ENCODE assay signal across 11 mouse cellular contexts in genomic region chr11:45805312-45805772, GRCm38 (mm10). TPM values are rescaled to one million over a fixed set of nuclear protein-coding genes. Genes with fewer than 3 reads are reported as not detected.
DNase-seq lines count a peak whose midpoint lies in the region; ATAC-seq and TF ChIP-seq lines count a peak whose summit lies in the region.
"Had no signal": no experiment of that assay in that cellular context is flagged by ENCODE, and none has a peak within 500 bp of the region (broad histone marks: within the 10 kb centered on the region; RNA-seq: fewer than 3 reads in every experiment).

No protein-coding gene starts in this region.

- no peak overlapping the region for H3K4me2 ChIP-seq in kidney, embryonic 14.5 days (replicated peaks; ENCODE audit: low read depth, low read length)
- H3K4me2 ChIP-seq in midbrain, postnatal 0 days (ENCODE audit: low read depth, low read length, poor library complexity, severe bottlenecking), result no peak overlapping the region
- H3K4me2 ChIP-seq: embryonic facial prominence, embryonic 13.5 days had no signal

- no peak overlapping the region for H3K4me3 ChIP-seq in heart, adult 2 months
- H3K4me3 ChIP-seq in kidney, embryonic 14.5 days (ENCODE audit: low read length), result no peak overlapping the region
- no peak overlapping the region for H3K4me3 ChIP-seq in midbrain, postnatal 0 days (ENCODE audit: low read depth, low read length)
- H3K4me3 ChIP-seq: embryonic facial prominence, embryonic 13.5 days had no signal

- TF ChIP-seq POLR2A in heart, adult 2 months (IDR thresholded peaks at IDR 0.05; ENCODE audit: insufficient read depth, low read depth, low read length), result no peak

- peaks cover 3% of the 10 kb centered on the region for H3K4me1 ChIP-seq in heart, adult 2 months (ENCODE audit: control insufficient read depth, insufficient read depth, low read length)
- peaks cover 16% of the 10 kb centered on the region; the same call in 1 of the 2 replicates for H3K4me1 ChIP-seq in kidney, embryonic 14.5 days (ENCODE audit: control insufficient read depth, insufficient read depth, low read length)
- no peaks in the 10 kb centered on the region for H3K4me1 ChIP-seq in midbrain, postnatal 0 days (ENCODE audit: insufficient read depth, low read length)
- H3K4me1 ChIP-seq: embryonic facial prominence, embryonic 13.5 days had no signal

- H3K79me2 ChIP-seq in heart, adult 2 months (replicated peaks; ENCODE audit: control insufficient read depth, insufficient read depth, low read length), result no peaks in the 10 kb centered on the region

- TF ChIP-seq EP300 in heart, adult 2 months (IDR thresholded peaks at IDR 0.05; ENCODE audit: insufficient read depth, low read depth, low read length), result 0 out of 2 replicates have a peak, but pooled peaks have one; percentile 17

- H3K9me3 ChIP-seq in kidney, embryonic 14.5 days (ENCODE audit: control insufficient read depth, low read length), result no peaks in the 10 kb centered on the region
- no peaks in the 10 kb centered on the region for H3K9me3 ChIP-seq in midbrain, postnatal 0 days (ENCODE audit: low read length)
- H3K9me3 ChIP-seq: embryonic facial prominence, embryonic 13.5 days had no signal

- intact Hi-C loops in heart, adult 2 months (cut with DNase I), result no loop called here
- intact Hi-C loops in heart, postnatal 14 days (cut with DNase I), result no loop called here

- peak; percentile 76 for ATAC-seq in common myeloid progenitor, adult 5-6 weeks (replicated peaks; ENCODE audit: low read depth, poor library complexity, severe bottlenecking)
- ATAC-seq in kidney, embryonic 14.5 days (ENCODE audit: low FRiP score, low TSS enrichment), result peak; percentile 51
- ATAC-seq in midbrain, postnatal 0 days (ENCODE audit: low FRiP score), result no peak

- 38% methylated on average over 6 of the region's 6 CpGs for WGBS in heart, adult 2 months
- 66% methylated on average over 6 of the region's 6 CpGs for WGBS in kidney, embryonic 14.5 days
- WGBS in midbrain, postnatal 0 days, result 79% methylated on average over 6 of the region's 6 CpGs

- peak in 1 of 2 experiments; percentile 12 for DNase-seq in heart, adult 2 months
- DNase-seq in heart, postnatal 14 days, result no peak
- DNase-seq in spleen, postnatal 14 days (ENCODE audit: low spot score in 2 of 2), result peak; percentile 6 to 18
- DNase-seq in left cerebral cortex, adult 18-20 months (ENCODE audit: low spot score in 2 of 2), result no peak
- DNase-seq in midbrain, postnatal 0 days (ENCODE audit: low spot score), result no peak
- DNase-seq in layer of hippocampus, adult 8-10 months (ENCODE audit: low spot score in 2 of 2), result no peak
- DNase-seq: right cerebral cortex, postnatal 25 days had no signal

- TF ChIP-seq CTCF in heart, adult 2 months (IDR thresholded peaks at IDR 0.05), result no peak
- no peak for TF ChIP-seq CTCF in midbrain, postnatal 0 days (IDR thresholded peaks at IDR 0.05)

- H3K36me3 ChIP-seq in heart, adult 2 months (ENCODE audit: control insufficient read depth, insufficient read depth, low read length), result no peaks in the 10 kb centered on the region; the same call in 1 of the 2 replicates
- H3K36me3 ChIP-seq in kidney, embryonic 14.5 days (ENCODE audit: control insufficient read depth, insufficient read depth, low read length), result no peaks in the 10 kb centered on the region
- no peaks in the 10 kb centered on the region for H3K36me3 ChIP-seq in midbrain, postnatal 0 days (ENCODE audit: insufficient read depth, low read length)
- H3K36me3 ChIP-seq: embryonic facial prominence, embryonic 13.5 days had no signal

- no peak overlapping the region for H3K9ac ChIP-seq in heart, adult 2 months (ENCODE audit: low read depth, low read length)
- H3K9ac ChIP-seq in kidney, embryonic 14.5 days (ENCODE audit: low read depth, low read length), result no peak overlapping the region
- H3K9ac ChIP-seq in midbrain, postnatal 0 days (replicated peaks; ENCODE audit: low read length, poor library complexity, severe bottlenecking), result no peak overlapping the region
- H3K9ac ChIP-seq: embryonic facial prominence, embryonic 13.5 days had no signal

- no peaks in the 10 kb centered on the region for H3K27me3 ChIP-seq in heart, adult 2 months (ENCODE audit: control insufficient read depth, insufficient read depth, low read length)
- no peaks in the 10 kb centered on the region for H3K27me3 ChIP-seq in kidney, embryonic 14.5 days (ENCODE audit: control insufficient read depth, insufficient read depth, low read length)
- no peaks in the 10 kb centered on the region for H3K27me3 ChIP-seq in midbrain, postnatal 0 days (ENCODE audit: insufficient read depth, low read length)
- H3K27me3 ChIP-seq: embryonic facial prominence, embryonic 13.5 days had no signal

- no peak overlapping the region for H3K27ac ChIP-seq in heart, adult 2 months
- peak overlapping the region; percentile 9; the same call in 1 of the 2 replicates for H3K27ac ChIP-seq in kidney, embryonic 14.5 days (ENCODE audit: low read depth, low read length)
- no peak overlapping the region for H3K27ac ChIP-seq in midbrain, postnatal 0 days (ENCODE audit: low read depth, low read length)
- H3K27ac ChIP-seq: embryonic facial prominence, embryonic 13.5 days; macrophage had no signal

RNA-seq across cellular contexts. Expression of gene Clint1, which starts 46.5 kb away (rescaled TPM):
- 10 to 100 TPM; 42.0 to 45.7 TPM for total RNA-seq in heart, adult 2 months (2021)
- polyA plus RNA-seq in heart, adult 2 months (2012; rRNA removed), result 29.5 and 41.1 TPM in 2 replicates
- 10 to 100 TPM; 37.4 to 38.2 TPM for total RNA-seq in heart, postnatal 14 days (2021)
- total RNA-seq in common myeloid progenitor, adult 5-6 weeks (2017), result 157 and 188 TPM in 2 replicates
- polyA plus RNA-seq in kidney, embryonic 14.5 days (2014; fragmentation: Nextera tagmentation; extraction: Ambion mirVana), result 58.1 and 86.3 TPM in 2 replicates
- total RNA-seq in left cerebral cortex, adult 18-20 months (2021), result 10 to 100 TPM; 51.7 to 56.8 TPM
- 32.7 and 34.5 TPM in 2 replicates for total RNA-seq in midbrain, postnatal 0 days (2014; rRNA removed)
- polyA plus RNA-seq in midbrain, postnatal 0 days (2015; fragmentation: Nextera tagmentation; extraction: Ambion mirVana), result 25.4 and 27.6 TPM in 2 replicates
- 10 to 100 TPM; 51.1 to 54.2 (median 53.4) TPM for total RNA-seq in layer of hippocampus, adult 8-10 months (2022)

Comparison
In these comparisons a context has a peak if more than half of its experiments do, and no peak if none do; other contexts are left out.
1. DNase-seq: peak in spleen, postnatal 14 days (2 of 2); none in heart, postnatal 14 days (0 of 2), left cerebral cortex, adult 18-20 months (0 of 2), midbrain, postnatal 0 days (single experiment) and layer of hippocampus, adult 8-10 months (0 of 2).